Mouse (Mus musculus) forebrain, embryonic 13.5 days (tissue): ENCODE measurements around the gene Six5. TPM values are rescaled to one million over a fixed set of nuclear protein-coding genes. Genes with fewer than 3 reads are reported as not detected.

Experiments used
- ATAC-seq: fragments of 200-750 bp; cut with Nextera tagmentation; 2 replicates; pipeline ENCODE4 v1.8.0; 2017
- H3K27ac ChIP-seq: fragments of 300-500 bp; sonication (generic); 2 replicates; pipeline ENCODE4 v1.5.1; 2015; ENCODE audit warnings: inconsistent platforms, mild to moderate bottlenecking, moderate library complexity
- H3K27me3 ChIP-seq: fragments of 300-500 bp; sonication (generic); 2 replicates; pipeline ENCODE4 v1.6.1; 2015; ENCODE audit warnings: mild to moderate bottlenecking, inconsistent platforms
- H3K36me3 ChIP-seq: fragments of 300-500 bp; sonication (generic); 2 replicates; pipeline ENCODE4 v1.6.1; 2015; ENCODE audit warnings: mild to moderate bottlenecking, inconsistent platforms; ENCODE audit not compliant: poor library complexity, severe bottlenecking
- H3K4me1 ChIP-seq: fragments of 300-500 bp; sonication (generic); 2 replicates; pipeline ENCODE4 v1.6.1; 2015; ENCODE audit warnings: inconsistent platforms
- H3K4me2 ChIP-seq: fragments of 300-500 bp; sonication (generic); 2 replicates; pipeline ENCODE4 v1.6.1; 2015; ENCODE audit warnings: inconsistent platforms, mild to moderate bottlenecking, moderate library complexity
- H3K4me3 ChIP-seq: fragments of 300-500 bp; sonication (generic); 2 replicates; pipeline ENCODE4 v1.5.1; 2015; ENCODE audit warnings: mild to moderate bottlenecking, inconsistent platforms
- H3K9ac ChIP-seq: fragments of 300-500 bp; sonication (generic); 2 replicates; pipeline ENCODE4 v1.6.1; 2015; ENCODE audit warnings: mild to moderate bottlenecking, inconsistent platforms
- H3K9me3 ChIP-seq: fragments of 300-500 bp; sonication (generic); replicated peaks from 2 replicates; pipeline ENCODE4 v1.6.1; 2016; ENCODE audit warnings: inconsistent platforms
- WGBS: fragments of 180-500 bp; shearing (Covaris S2); methylation state at CpG from one replicate; pipeline ENCODE4 v1.1.7; 2015; 5-methylcytosine and 5-hydroxymethylcytosine counted together
- polyA plus RNA-seq: library from polyadenylated mRNA; unstranded; fragments of >200 nt; fragmentation: Nextera tagmentation; extraction: Ambion mirVana; gene quantifications from 2 replicates; pipeline ENCODE4 v1.2.1, GENCODE M21; 2015

The Six5 gene
- polyA plus RNA-seq, 1 experiment from 2014 or later = 3.5 TPM

- Histone ChIP-seq H3K9ac (no peak overlapping the region), H3K27me3 (peaks cover 19% of the 10 kb centered on the region), H3K4me1 (peaks cover 37% of the 10 kb centered on the region), H3K36me3 (peaks cover 59% of the 10 kb centered on the region), H3K4me2 (no peak overlapping the region), H3K4me3 (no peak overlapping the region), H3K9me3 (no peaks in the 10 kb centered on the region), H3K27ac (no peak overlapping the region)
- ATAC-seq = no peak
- 41% methylated on average over 10 of the region's 10 CpGs for WGBS
These were observed 5.6 kb upstream of the Six5 start for GRCm38 (mm10) chr7:19088813-19089212.

GRCm38 (mm10) chr7:19091913-19092312, 2.5 kb upstream of the Six5 start:
- peak overlapping the region; percentile 99 for H3K4me2 ChIP-seq
- no peak for ATAC-seq
- peaks cover 19% of the 10 kb centered on the region for H3K27me3 ChIP-seq
- no peaks in the 10 kb centered on the region for H3K9me3 ChIP-seq
- WGBS = 27% methylated on average over 17 of the region's 17 CpGs
- 0 out of 2 replicates have a peak overlapping the region, but pooled peaks have one; percentile 66 for H3K4me3 ChIP-seq
- H3K9ac ChIP-seq = peak overlapping the region; percentile 58; the same call in 1 of the 2 replicates
- peak overlapping the region; percentile 77 for H3K27ac ChIP-seq
- peaks cover 54% of the 10 kb centered on the region for H3K4me1 ChIP-seq
- H3K36me3 ChIP-seq = peaks cover 50% of the 10 kb centered on the region

GRCm38 (mm10) chr7:19092381-19093173, 1.8 kb upstream of the Six5 start:
- WGBS = 5% methylated on average over 38 of the region's 38 CpGs
- H3K4me1 ChIP-seq = peaks cover 60% of the 10 kb centered on the region
- peak; percentile 74 for ATAC-seq

GRCm38 (mm10) chr7:19093174-19093521, 1.2 kb upstream of the Six5 start:
- Histone ChIP-seq H3K27me3 (peaks cover 19% of the 10 kb centered on the region), H3K4me3 (peak overlapping the region; percentile 66), H3K4me2 (peak overlapping the region; percentile 99), H3K9me3 (no peaks in the 10 kb centered on the region), H3K9ac (peak overlapping the region; percentile 45; the same call in 1 of the 2 replicates), H3K36me3 (peaks cover 44% of the 10 kb centered on the region), H3K27ac (peak overlapping the region; percentile 77), H3K4me1 (peaks cover 60% of the 10 kb centered on the region)
- peak; percentile 53 for ATAC-seq
- WGBS = under 1% methylated on average over 14 of the region's 15 CpGs

More at GRCm38 (mm10) chr7:19092381-19093173, 1.8 kb upstream of the Six5 start:
- Histone ChIP-seq H3K9ac (peak overlapping the region; percentile 58), H3K9me3 (no peaks in the 10 kb centered on the region), H3K27me3 (peaks cover 19% of the 10 kb centered on the region), H3K27ac (peak overlapping the region; percentile 77), H3K4me3 (peak overlapping the region; percentile 66), H3K4me2 (peak overlapping the region; percentile 99), H3K36me3 (peaks cover 49% of the 10 kb centered on the region)

GRCm38 (mm10) chr7:19093537-19094385, 633 bp upstream of the Six5 start:
- Histone ChIP-seq H3K9ac (peak overlapping the region; percentile 84), H3K4me2 (peak overlapping the region; percentile 99), H3K4me1 (peaks cover 60% of the 10 kb centered on the region), H3K27me3 (peaks cover 19% of the 10 kb centered on the region), H3K4me3 (peak overlapping the region; percentile 66), H3K27ac (peak overlapping the region; percentile 87), H3K36me3 (peaks cover 38% of the 10 kb centered on the region), H3K9me3 (no peaks in the 10 kb centered on the region)
- peak; percentile 78 for ATAC-seq
- under 1% methylated on average over 45 of the region's 45 CpGs for WGBS

- WGBS = under 1% methylated on average over 62 of the region's 87 CpGs
- Histone ChIP-seq H3K9me3 (no peaks in the 10 kb centered on the region), H3K9ac (peak overlapping the region; percentile 84), H3K27me3 (peaks cover 19% of the 10 kb centered on the region), H3K4me2 (peak overlapping the region; percentile 99), H3K4me1 (peaks cover 60% of the 10 kb centered on the region), H3K4me3 (peak overlapping the region; percentile 66), H3K36me3 (peaks cover 26% of the 10 kb centered on the region), H3K27ac (peak overlapping the region; percentile 87)
- 0 out of 2 replicates have a peak, but pooled peaks have one; percentile 0 for ATAC-seq
These were observed 694 bp downstream of the Six5 start for GRCm38 (mm10) chr7:19094826-19095750.

GRCm38 (mm10) chr7:19095751-19096110, 1.3 kb downstream of the Six5 start:
- no peaks in the 10 kb centered on the region for H3K9me3 ChIP-seq
- WGBS = 0% methylated on average over 19 of the region's 19 CpGs
- H3K9ac ChIP-seq = peak overlapping the region; percentile 84
- H3K4me3 ChIP-seq = peak overlapping the region; percentile 66
- peak overlapping the region; percentile 87; the same call in 1 of the 2 replicates for H3K27ac ChIP-seq
- ATAC-seq = no peak
- H3K27me3 ChIP-seq = peaks cover 17% of the 10 kb centered on the region
- H3K4me2 ChIP-seq = peak overlapping the region; percentile 99
- peaks cover 20% of the 10 kb centered on the region; the same call in 1 of the 2 replicates for H3K36me3 ChIP-seq
- peaks cover 60% of the 10 kb centered on the region for H3K4me1 ChIP-seq

- H3K27me3 ChIP-seq = peaks cover 10% of the 10 kb centered on the region
- 0 out of 2 replicates have a peak overlapping the region, but pooled peaks have one; percentile 21 for H3K27ac ChIP-seq
- ATAC-seq = no peak
- peaks cover 13% of the 10 kb centered on the region; the same call in 1 of the 2 replicates for H3K36me3 ChIP-seq
- peak overlapping the region; percentile 99 for H3K4me2 ChIP-seq
- H3K9me3 ChIP-seq = no peaks in the 10 kb centered on the region
- WGBS = 55% methylated on average over 5 of the region's 5 CpGs
- H3K4me1 ChIP-seq = peaks cover 58% of the 10 kb centered on the region
- H3K4me3 ChIP-seq = peak overlapping the region; percentile 66
- peak overlapping the region; percentile 84 for H3K9ac ChIP-seq
These were observed 2.1 kb downstream of the Six5 start for GRCm38 (mm10) chr7:19096421-19096976.

GRCm38 (mm10) chr7:19097217-19097616, 2.8 kb downstream of the Six5 start:
- Histone ChIP-seq H3K4me2 (no peak overlapping the region), H3K36me3 (0 out of 2 replicates have a peak, but pooled peaks cover 7% of the 10 kb centered on the region), H3K4me3 (no peak overlapping the region), H3K27me3 (peaks cover 4% of the 10 kb centered on the region; the same call in 1 of the 2 replicates), H3K27ac (no peak overlapping the region), H3K9me3 (no peaks in the 10 kb centered on the region), H3K4me1 (peaks cover 51% of the 10 kb centered on the region), H3K9ac (no peak overlapping the region)
- 58% methylated on average over 2 of the region's 2 CpGs for WGBS
- ATAC-seq = no peak

GRCm38 (mm10) chr7:19097863-19098262, 3.5 kb downstream of the Six5 start:
- Histone ChIP-seq H3K36me3 (0 out of 2 replicates have a peak, but pooled peaks cover 7% of the 10 kb centered on the region), H3K4me3 (no peak overlapping the region), H3K27me3 (no peaks in the 10 kb centered on the region), H3K9me3 (no peaks in the 10 kb centered on the region), H3K9ac (no peak overlapping the region), H3K27ac (no peak overlapping the region), H3K4me1 (peaks cover 44% of the 10 kb centered on the region), H3K4me2 (no peak overlapping the region)
- no peak for ATAC-seq

GRCm38 (mm10) chr7:19098811-19099210, 4.4 kb downstream of the Six5 start:
- WGBS = 59% methylated on average over 7 of the region's 7 CpGs
- no peak overlapping the region for H3K27ac ChIP-seq
- 0 out of 2 replicates have a peak, but pooled peaks cover 7% of the 10 kb centered on the region for H3K36me3 ChIP-seq
- peaks cover 35% of the 10 kb centered on the region for H3K4me1 ChIP-seq
- no peak for ATAC-seq
- H3K9me3 ChIP-seq = no peaks in the 10 kb centered on the region
- H3K4me2 ChIP-seq = no peak overlapping the region
- H3K4me3 ChIP-seq = no peak overlapping the region
- no peaks in the 10 kb centered on the region for H3K27me3 ChIP-seq
- no peak overlapping the region for H3K9ac ChIP-seq
